Mouse (Mus musculus) embryonic fibroblast, embryonic 13.5 days (primary cell): ENCODE results near the gene Arhgdib.

Experiments
- CTCF ChIP-seq: IDR thresholded peaks from 2 replicates; pipeline ENCODE4 v1.5.1; 2011; ENCODE audit warnings: mild to moderate bottlenecking, control low read depth, low read length, moderate library complexity, borderline replicate concordance; ENCODE audit not compliant: insufficient read depth
- POLR2A ChIP-seq: IDR thresholded peaks from 2 replicates; pipeline ENCODE4 v1.6.1; 2011; ENCODE audit warnings: low read depth, mild to moderate bottlenecking, control low read depth, low read length, moderate library complexity

DNA sequence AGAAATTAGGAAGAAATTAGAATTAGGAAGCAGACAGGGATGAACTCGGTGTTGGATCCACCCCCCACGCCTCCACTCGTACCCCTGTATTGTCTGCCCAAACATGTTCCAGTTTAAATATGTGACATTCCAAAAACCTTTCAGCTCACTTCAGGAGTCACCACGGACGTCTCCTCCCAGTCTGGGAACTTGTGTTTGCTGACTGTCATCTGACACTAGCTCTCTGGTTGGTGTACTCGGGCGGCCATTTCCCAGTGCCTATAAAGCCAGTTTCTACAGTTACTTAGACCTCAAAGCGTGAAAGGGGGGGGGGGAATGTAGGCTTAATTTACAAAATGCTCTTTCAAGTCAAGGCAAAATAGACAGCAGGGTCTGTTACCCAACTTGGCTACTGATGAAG, 60.0 kb downstream of the Arhgdib start:
- TF ChIP-seq POLR2A (no peak), CTCF (no peak)
